Mouse (Mus musculus): ENCODE measurements around the gene Rgs17.

- TF ChIP-seq CTCF (IDR thresholded peaks at IDR 0.05) (peak; percentile 55), EP300 (IDR thresholded peaks at IDR 0.05) (no peak)
Observed at GRCm38 (mm10) chr10:5859729-5860128, 62.5 kb downstream of the Rgs17 start.
